Mouse (Mus musculus) kidney, embryonic 16.5 days (tissue): ENCODE data around the gene Ubtf. TPM values are rescaled to one million over a fixed set of nuclear protein-coding genes. Genes with fewer than 3 reads are reported as not detected.

Experiments
- ATAC-seq: fragments of 200-750 bp; cut with Nextera tagmentation; 2 replicates; pipeline ENCODE4 v1.8.0; 2017; ENCODE audit warnings: moderate TSS enrichment; ENCODE audit not compliant: low FRiP score, low TSS enrichment
- H3K27ac ChIP-seq: fragments of 300-500 bp; sonication (generic); 2 replicates; pipeline ENCODE4 v1.5.1; 2014; ENCODE audit warnings: low read length
- H3K27me3 ChIP-seq: fragments of 300-500 bp; sonication (generic); 2 replicates; pipeline ENCODE4 v1.6.1; 2014; ENCODE audit warnings: low read length, control low read depth, mixed read lengths; ENCODE audit not compliant: insufficient read depth
- H3K36me3 ChIP-seq: fragments of 300-500 bp; sonication (generic); 2 replicates; pipeline ENCODE4 v1.6.1; 2014; ENCODE audit warnings: low read length, control low read depth, mixed read lengths; ENCODE audit not compliant: insufficient read depth
- H3K4me1 ChIP-seq: fragments of 300-500 bp; sonication (generic); 2 replicates; pipeline ENCODE4 v1.6.1; 2014; ENCODE audit warnings: low read length, control low read depth, mixed read lengths; ENCODE audit not compliant: insufficient read depth
- H3K4me2 ChIP-seq: fragments of 300-500 bp; sonication (generic); replicated peaks from 2 replicates; pipeline ENCODE4 v1.6.1; 2014; ENCODE audit warnings: low read depth, low read length
- H3K4me3 ChIP-seq: fragments of 300-500 bp; sonication (generic); 2 replicates; pipeline ENCODE4 v1.5.1; 2014; ENCODE audit warnings: mild to moderate bottlenecking, low read length
- H3K9ac ChIP-seq: fragments of 300-500 bp; sonication (generic); replicated peaks from 2 replicates; pipeline ENCODE4 v1.6.1; 2014; ENCODE audit warnings: low read length
- H3K9me3 ChIP-seq: fragments of 300-500 bp; sonication (generic); 2 replicates; pipeline ENCODE4 v1.6.1; 2016; ENCODE audit warnings: low read length, control low read depth
- WGBS: fragments of 180-500 bp; shearing (Covaris S2); extraction: QIAGEN DNeasy Blood & Tissue Kit; methylation state at CpG from one replicate; pipeline ENCODE4 v1.1.7; 2014; 5-methylcytosine and 5-hydroxymethylcytosine counted together
- polyA plus RNA-seq: library from polyadenylated mRNA; unstranded; fragments of >200 nt; fragmentation: Nextera tagmentation; extraction: Ambion mirVana; gene quantifications from 2 replicates; pipeline ENCODE4 v1.2.1, GENCODE M21; 2015

The Ubtf gene
- polyA plus RNA-seq, 1 experiment from 2014 or later: 94.7 TPM

- H3K27me3 ChIP-seq: no peaks in the 10 kb centered on the region; the same call in 1 of the 2 replicates
- no peaks in the 10 kb centered on the region for H3K9me3 ChIP-seq
- 77% methylated on average over 11 of the region's 11 CpGs for WGBS
- H3K4me3 ChIP-seq: no peak overlapping the region
- no peak overlapping the region for H3K27ac ChIP-seq
- H3K36me3 ChIP-seq: no peaks in the 10 kb centered on the region
- 0 out of 2 replicates have a peak, but pooled peaks cover 13% of the 10 kb centered on the region for H3K4me1 ChIP-seq
- H3K9ac ChIP-seq: no peak overlapping the region
- no peak for ATAC-seq
- no peak overlapping the region for H3K4me2 ChIP-seq
Observed at GRCm38 (mm10) chr11:102348771-102349170, 29.2 kb upstream of the Ubtf start.

GRCm38 (mm10) chr11:102348101-102348585 lies 28.6 kb upstream of the Ubtf start:
- Histone ChIP-seq H3K27ac (no peak overlapping the region), H3K9ac (no peak overlapping the region), H3K27me3 (no peaks in the 10 kb centered on the region; the same call in 1 of the 2 replicates), H3K4me3 (no peak overlapping the region), H3K4me1 (0 out of 2 replicates have a peak, but pooled peaks cover 12% of the 10 kb centered on the region), H3K36me3 (no peaks in the 10 kb centered on the region), H3K4me2 (no peak overlapping the region), H3K9me3 (no peaks in the 10 kb centered on the region)
- ATAC-seq: no peak
- 92% methylated on average over 7 of the region's 7 CpGs for WGBS

- WGBS: 82% methylated on average over 5 of the region's 5 CpGs
Observed at GRCm38 (mm10) chr11:102347683-102348082, 28.1 kb upstream of the Ubtf start.

GRCm38 (mm10) chr11:102346926-102347325 lies 27.4 kb upstream of the Ubtf start:
- H3K36me3 ChIP-seq: no peaks in the 10 kb centered on the region
- no peak overlapping the region for H3K9ac ChIP-seq
- H3K9me3 ChIP-seq: no peaks in the 10 kb centered on the region
- no peak overlapping the region for H3K27ac ChIP-seq
- 0 out of 2 replicates have a peak, but pooled peaks cover 4% of the 10 kb centered on the region for H3K4me1 ChIP-seq
- H3K4me3 ChIP-seq: no peak overlapping the region
- H3K27me3 ChIP-seq: no peaks in the 10 kb centered on the region
- WGBS: 59% methylated on average over 5 of the region's 5 CpGs
- no peak for ATAC-seq
- no peak overlapping the region for H3K4me2 ChIP-seq

More at GRCm38 (mm10) chr11:102347683-102348082, 28.1 kb upstream of the Ubtf start:
- no peaks in the 10 kb centered on the region for H3K27me3 ChIP-seq
- H3K4me1 ChIP-seq: 0 out of 2 replicates have a peak, but pooled peaks cover 8% of the 10 kb centered on the region
- no peak overlapping the region for H3K4me3 ChIP-seq
- H3K36me3 ChIP-seq: no peaks in the 10 kb centered on the region
- no peak overlapping the region for H3K27ac ChIP-seq
- H3K9ac ChIP-seq: no peak overlapping the region
- no peak for ATAC-seq
- no peak overlapping the region for H3K4me2 ChIP-seq
- no peaks in the 10 kb centered on the region for H3K9me3 ChIP-seq

- H3K4me3 ChIP-seq: no peak overlapping the region
- H3K4me1 ChIP-seq: no peaks in the 10 kb centered on the region
- no peak overlapping the region for H3K4me2 ChIP-seq
- no peak overlapping the region for H3K9ac ChIP-seq
- 90% methylated on average over 3 of the region's 3 CpGs for WGBS
- H3K27me3 ChIP-seq: no peaks in the 10 kb centered on the region
- H3K9me3 ChIP-seq: 0 out of 2 replicates have a peak, but pooled peaks cover 2% of the 10 kb centered on the region
- ATAC-seq: no peak
- no peak overlapping the region for H3K27ac ChIP-seq
- no peaks in the 10 kb centered on the region for H3K36me3 ChIP-seq
Observed at GRCm38 (mm10) chr11:102344458-102344857, 24.9 kb upstream of the Ubtf start.

- WGBS: 50% methylated on average over 12 of the region's 12 CpGs
Observed at GRCm38 (mm10) chr11:102342742-102343141, 23.2 kb upstream of the Ubtf start.

GRCm38 (mm10) chr11:102341101-102341500 lies 21.6 kb upstream of the Ubtf start:
- Histone ChIP-seq H3K27ac (no peak overlapping the region), H3K9me3 (0 out of 2 replicates have a peak, but pooled peaks cover 2% of the 10 kb centered on the region), H3K4me3 (no peak overlapping the region), H3K4me2 (no peak overlapping the region), H3K36me3 (no peaks in the 10 kb centered on the region), H3K9ac (no peak overlapping the region), H3K27me3 (no peaks in the 10 kb centered on the region), H3K4me1 (no peaks in the 10 kb centered on the region)
- WGBS: 56% methylated on average over 4 of the region's 4 CpGs
- no peak for ATAC-seq

More at GRCm38 (mm10) chr11:102342742-102343141, 23.2 kb upstream of the Ubtf start:
- H3K27ac ChIP-seq: no peak overlapping the region
- no peak overlapping the region for H3K9ac ChIP-seq
- no peak overlapping the region for H3K4me2 ChIP-seq
- no peak overlapping the region for H3K4me3 ChIP-seq
- no peak for ATAC-seq
- 0 out of 2 replicates have a peak, but pooled peaks cover 2% of the 10 kb centered on the region for H3K9me3 ChIP-seq
- no peaks in the 10 kb centered on the region for H3K4me1 ChIP-seq
- no peaks in the 10 kb centered on the region for H3K36me3 ChIP-seq
- H3K27me3 ChIP-seq: no peaks in the 10 kb centered on the region

GRCm38 (mm10) chr11:102339624-102340023 lies 20.1 kb upstream of the Ubtf start:
- H3K4me1 ChIP-seq: 0 out of 2 replicates have a peak, but pooled peaks cover 5% of the 10 kb centered on the region
- no peaks in the 10 kb centered on the region for H3K27me3 ChIP-seq
- 73% methylated on average over 4 of the region's 4 CpGs for WGBS
- no peak overlapping the region for H3K27ac ChIP-seq
- ATAC-seq: no peak
- no peaks in the 10 kb centered on the region for H3K36me3 ChIP-seq
- H3K9ac ChIP-seq: no peak overlapping the region
- no peak overlapping the region for H3K4me2 ChIP-seq
- 0 out of 2 replicates have a peak, but pooled peaks cover 2% of the 10 kb centered on the region for H3K9me3 ChIP-seq
- H3K4me3 ChIP-seq: no peak overlapping the region

GRCm38 (mm10) chr11:102339195-102339594 lies 19.7 kb upstream of the Ubtf start:
- no peak for ATAC-seq
- 0 out of 2 replicates have a peak, but pooled peaks cover 2% of the 10 kb centered on the region for H3K9me3 ChIP-seq
- H3K36me3 ChIP-seq: no peaks in the 10 kb centered on the region
- H3K4me3 ChIP-seq: no peak overlapping the region
- H3K4me2 ChIP-seq: no peak overlapping the region
- H3K9ac ChIP-seq: no peak overlapping the region
- WGBS: 77% methylated on average over 11 of the region's 11 CpGs
- H3K27me3 ChIP-seq: no peaks in the 10 kb centered on the region
- peak overlapping the region; percentile 29; the same call in 1 of the 2 replicates for H3K27ac ChIP-seq
- 0 out of 2 replicates have a peak, but pooled peaks cover 5% of the 10 kb centered on the region for H3K4me1 ChIP-seq

GRCm38 (mm10) chr11:102338561-102338960 lies 19.0 kb upstream of the Ubtf start:
- Histone ChIP-seq H3K9ac (no peak overlapping the region), H3K4me3 (no peak overlapping the region), H3K9me3 (0 out of 2 replicates have a peak, but pooled peaks cover 2% of the 10 kb centered on the region), H3K36me3 (no peaks in the 10 kb centered on the region), H3K4me1 (0 out of 2 replicates have a peak, but pooled peaks cover 5% of the 10 kb centered on the region), H3K27me3 (no peaks in the 10 kb centered on the region), H3K4me2 (no peak overlapping the region), H3K27ac (peak overlapping the region; percentile 29; the same call in 1 of the 2 replicates)
- WGBS: 34% methylated on average over 3 of the region's 3 CpGs
- ATAC-seq: no peak
